Mouse (Mus musculus) small intestine, adult 2 months (tissue): Measurements from ENCODE around the gene Mboat2.

ENCODE experiments used
- CTCF ChIP-seq: fragments of 200-500 bp; IDR thresholded peaks from 2 replicates; pipeline ENCODE4 v1.5.1; 2012; ENCODE audit warnings: low read depth, mild to moderate bottlenecking, control low read depth, inconsistent platforms, low read length, moderate library complexity, mixed read lengths; ENCODE audit not compliant: insufficient replicate concordance, insufficient read length; ENCODE audit errors: extremely low read depth
- POLR2A ChIP-seq: fragments of 200-500 bp; IDR thresholded peaks from 2 replicates; pipeline ENCODE4 v1.6.1; 2012; ENCODE audit warnings: low read depth, mild to moderate bottlenecking, control low read depth, inconsistent platforms, low read length, moderate library complexity

GRCm38 (mm10) chr12:24933996-24934395 lies 103.3 kb downstream of the Mboat2 start:
- TF ChIP-seq CTCF, result no peak
- TF ChIP-seq POLR2A, result no peak
